Mouse (Mus musculus) cerebellum, adult 11 months (tissue): Measurements from ENCODE around the gene Otp.

ENCODE experiments used
- DNase-seq: peaks from one replicate; pipeline ENCODE4 v3.0.0; 2022

Gene Otp

DNA sequence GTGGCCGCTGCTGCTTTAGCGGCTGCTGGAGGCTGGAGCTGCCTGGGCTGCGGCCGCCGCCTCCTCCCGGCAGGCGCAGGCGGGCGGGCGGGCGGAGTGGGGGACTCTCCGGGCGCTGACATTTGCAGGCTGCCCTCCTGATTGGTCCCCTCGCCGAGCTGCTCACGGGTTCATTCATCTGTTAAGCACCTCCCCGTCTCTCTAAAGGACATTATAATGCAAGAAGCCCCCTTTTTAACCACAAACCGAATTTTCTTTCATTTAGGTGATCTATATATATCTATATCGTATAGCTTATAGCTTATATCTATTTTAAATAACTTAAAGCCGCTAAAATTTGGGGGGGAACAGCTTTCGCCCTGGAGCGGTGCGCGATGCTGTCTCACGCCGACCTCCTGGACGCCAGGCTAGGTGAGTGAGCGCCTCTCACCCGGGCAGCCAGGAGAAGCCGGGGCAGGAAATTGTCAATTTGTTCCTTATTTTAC is at the start of gene Otp:
Gene Otp, plus strand, starts transcription at position 207 of the 485 bp plus-strand sequence.
- DNase-seq, result no peak

DNA sequence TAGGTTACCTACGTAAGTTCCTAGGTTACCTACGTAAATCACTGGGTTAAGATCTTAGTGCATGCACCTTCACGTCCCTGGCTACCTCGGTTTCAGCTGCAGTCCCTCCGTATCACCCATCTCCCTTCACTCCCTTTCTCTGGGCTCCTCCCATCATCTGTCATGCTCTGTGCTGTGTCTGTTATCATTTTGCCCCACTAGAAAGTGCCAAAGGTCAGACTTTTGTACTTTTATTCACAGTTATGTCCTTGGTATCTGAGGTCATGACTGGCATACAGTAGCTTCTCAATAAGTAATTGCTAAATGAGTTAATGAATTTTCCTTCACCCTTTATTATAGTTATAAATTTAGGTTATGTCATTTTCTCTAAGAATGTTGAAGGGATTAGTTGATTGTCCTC is 49.0 kb upstream of the Otp start:
- DNase-seq, result no peak

DNA sequence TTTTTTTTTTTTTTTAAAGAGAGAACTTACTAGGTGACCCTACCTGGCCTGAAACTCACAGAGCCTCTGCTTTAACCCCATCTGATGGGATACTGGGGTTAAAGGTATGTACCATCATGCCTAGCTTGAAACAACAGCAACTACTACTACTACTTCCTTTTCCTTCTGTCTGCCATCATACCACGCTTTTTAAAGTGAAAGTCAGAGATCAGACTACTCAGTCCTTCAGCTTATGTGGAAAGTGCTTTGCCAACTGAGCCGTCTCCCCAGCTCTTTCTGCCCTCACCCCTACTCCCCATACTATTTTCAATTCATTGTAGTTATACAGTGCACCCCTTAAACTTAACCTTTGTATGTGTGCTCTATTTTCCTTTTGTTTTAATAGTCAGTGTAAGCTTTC is 48.4 kb upstream of the Otp start:
- no peak for DNase-seq

DNA sequence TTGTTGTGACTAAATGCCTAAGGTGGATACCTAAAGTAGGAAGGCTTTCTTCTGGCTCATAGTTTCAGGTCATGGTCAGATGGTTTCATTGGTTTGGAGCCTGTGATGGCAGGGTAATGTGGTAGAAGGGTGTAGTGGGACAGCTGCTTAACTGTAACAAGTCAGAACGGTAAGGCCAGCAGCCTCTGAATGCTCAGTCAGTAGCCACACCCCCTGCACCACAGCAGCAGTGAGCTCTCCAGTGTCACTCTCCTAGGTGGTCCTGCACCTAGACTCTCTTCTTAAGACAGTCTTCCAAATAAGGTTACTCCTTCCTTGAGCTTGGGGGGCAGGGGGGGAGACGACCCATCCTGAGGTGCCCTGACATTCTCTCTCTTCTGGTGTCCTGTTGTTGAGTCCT is 47.6 kb upstream of the Otp start:
- DNase-seq, result no peak

DNA sequence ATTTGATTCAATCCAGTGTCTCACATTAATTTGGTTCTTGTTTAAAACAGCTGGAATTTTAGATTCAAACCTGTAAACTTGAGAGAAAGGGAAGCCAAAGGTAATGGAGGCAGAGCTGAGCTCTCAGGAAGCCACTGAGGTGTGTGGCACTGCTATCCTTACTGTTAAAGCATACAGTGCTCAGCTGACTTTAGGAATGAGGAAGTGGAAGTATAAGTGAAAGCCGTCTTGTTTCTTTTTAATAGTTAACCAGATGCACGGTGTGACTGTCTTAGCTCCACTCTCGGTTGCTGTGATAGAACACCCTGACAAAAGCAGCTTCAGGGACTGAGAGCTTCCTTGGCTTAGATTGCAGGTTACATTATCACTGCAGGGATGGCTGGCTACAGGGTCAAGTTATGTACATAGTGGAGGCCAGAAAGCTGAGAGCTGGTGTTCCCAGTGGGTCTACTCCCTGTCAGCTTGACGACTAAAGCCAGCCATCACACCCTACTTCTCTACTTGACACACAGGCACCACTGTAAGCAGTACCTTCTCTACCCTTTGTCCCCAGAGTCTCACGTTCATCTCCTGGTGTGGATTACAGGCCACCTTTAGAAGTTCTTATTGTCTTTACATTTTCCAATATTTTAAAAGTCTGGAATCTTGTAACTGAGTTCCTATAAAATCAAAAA is 37.2 kb upstream of the Otp start:
- no peak for DNase-seq

DNA sequence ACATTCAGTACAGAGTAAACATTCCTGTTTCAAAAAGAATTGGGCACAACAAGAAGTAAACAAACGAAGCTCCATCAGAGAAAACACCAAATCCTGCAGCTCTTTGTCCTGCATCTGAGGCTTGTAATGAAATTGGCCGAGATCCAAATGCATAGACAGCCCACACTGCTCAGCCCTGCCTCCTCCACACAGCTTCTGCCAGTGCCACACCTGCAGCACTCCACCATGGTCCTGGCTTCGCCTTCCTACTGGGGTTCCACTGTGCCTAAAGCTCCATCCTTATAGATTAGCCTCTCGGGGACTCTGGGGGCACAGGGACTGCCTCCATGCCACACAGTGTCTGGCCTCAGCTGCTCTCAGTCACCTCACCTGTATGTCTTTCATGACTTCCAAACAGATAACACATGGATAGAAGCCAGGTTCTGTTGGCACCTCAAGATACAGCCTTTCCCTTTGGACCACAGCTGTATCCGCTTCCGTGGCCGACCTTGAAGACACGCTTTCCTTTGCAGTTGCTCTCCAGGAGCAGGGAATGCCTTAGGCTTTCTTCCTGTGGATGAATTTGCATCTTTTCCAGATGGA is 36.6 kb upstream of the Otp start:
- no peak for DNase-seq

- DNase-seq, result no peak
Observed at GRCm38 (mm10) chr13:94843236-94843635, 32.2 kb upstream of the Otp start.

DNA sequence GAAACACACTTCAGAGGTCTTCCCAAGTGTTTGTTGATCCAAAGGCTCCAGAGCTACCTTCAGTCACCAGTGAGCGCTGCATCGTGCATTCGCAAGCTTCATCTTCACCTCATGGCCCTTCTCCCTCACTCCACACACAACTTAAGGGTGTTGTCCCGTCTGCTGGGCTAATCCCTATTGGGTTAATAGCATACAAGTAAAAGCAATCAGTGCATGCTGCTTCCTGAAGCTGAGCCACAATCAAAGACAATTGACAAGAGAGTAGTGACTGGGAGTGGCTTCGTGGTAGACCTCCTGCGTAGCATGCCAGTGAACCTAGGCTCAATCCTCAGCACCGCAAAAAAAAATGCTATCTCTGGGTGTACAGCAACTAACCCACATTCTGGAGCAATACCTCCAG is 27.5 kb upstream of the Otp start:
- DNase-seq, result no peak

GRCm38 (mm10) chr13:94849351-94849750 is 26.1 kb upstream of the Otp start:
- DNase-seq, result no peak

- no peak for DNase-seq
Observed at GRCm38 (mm10) chr13:94858016-94858575, 17.3 kb upstream of the Otp start.

- no peak for DNase-seq
Observed at GRCm38 (mm10) chr13:94859256-94859655, 16.1 kb upstream of the Otp start.

GRCm38 (mm10) chr13:94862491-94863230 is 12.7 kb upstream of the Otp start:
- no peak for DNase-seq

GRCm38 (mm10) chr13:94866906-94867305 is 8.5 kb upstream of the Otp start:
- no peak for DNase-seq

GRCm38 (mm10) chr13:94867772-94868171 is 7.6 kb upstream of the Otp start:
- no peak for DNase-seq

GRCm38 (mm10) chr13:94868478-94868950 is 6.9 kb upstream of the Otp start:
- DNase-seq, result no peak

GRCm38 (mm10) chr13:94869541-94869940 is 5.9 kb upstream of the Otp start:
- DNase-seq, result no peak

- DNase-seq, result no peak
Observed at GRCm38 (mm10) chr13:94870071-94870460, 5.3 kb upstream of the Otp start.

- no peak for DNase-seq
Observed at GRCm38 (mm10) chr13:94870461-94871186, 4.8 kb upstream of the Otp start.

GRCm38 (mm10) chr13:94871806-94872320 is 3.5 kb upstream of the Otp start:
- no peak for DNase-seq

DNA sequence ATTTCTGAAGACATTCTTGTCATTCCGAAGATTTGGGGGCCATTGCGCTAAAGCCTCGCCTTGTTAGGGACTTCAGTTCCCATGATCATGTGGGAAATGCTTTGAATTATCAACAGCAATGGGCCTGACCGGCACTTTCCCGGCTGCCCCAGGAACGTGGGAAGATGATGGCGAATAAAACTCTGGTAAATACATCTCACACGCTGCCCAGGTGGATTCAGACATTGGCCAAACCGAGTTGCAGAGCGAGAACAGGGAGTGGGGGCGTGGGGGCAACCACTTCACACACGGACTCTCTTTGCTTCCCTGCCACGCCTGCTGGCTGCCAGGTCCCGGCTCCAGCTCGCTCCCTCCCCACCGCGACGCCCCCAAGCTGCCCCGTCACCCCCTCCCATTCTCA is 3.0 kb upstream of the Otp start:
- no peak for DNase-seq

DNA sequence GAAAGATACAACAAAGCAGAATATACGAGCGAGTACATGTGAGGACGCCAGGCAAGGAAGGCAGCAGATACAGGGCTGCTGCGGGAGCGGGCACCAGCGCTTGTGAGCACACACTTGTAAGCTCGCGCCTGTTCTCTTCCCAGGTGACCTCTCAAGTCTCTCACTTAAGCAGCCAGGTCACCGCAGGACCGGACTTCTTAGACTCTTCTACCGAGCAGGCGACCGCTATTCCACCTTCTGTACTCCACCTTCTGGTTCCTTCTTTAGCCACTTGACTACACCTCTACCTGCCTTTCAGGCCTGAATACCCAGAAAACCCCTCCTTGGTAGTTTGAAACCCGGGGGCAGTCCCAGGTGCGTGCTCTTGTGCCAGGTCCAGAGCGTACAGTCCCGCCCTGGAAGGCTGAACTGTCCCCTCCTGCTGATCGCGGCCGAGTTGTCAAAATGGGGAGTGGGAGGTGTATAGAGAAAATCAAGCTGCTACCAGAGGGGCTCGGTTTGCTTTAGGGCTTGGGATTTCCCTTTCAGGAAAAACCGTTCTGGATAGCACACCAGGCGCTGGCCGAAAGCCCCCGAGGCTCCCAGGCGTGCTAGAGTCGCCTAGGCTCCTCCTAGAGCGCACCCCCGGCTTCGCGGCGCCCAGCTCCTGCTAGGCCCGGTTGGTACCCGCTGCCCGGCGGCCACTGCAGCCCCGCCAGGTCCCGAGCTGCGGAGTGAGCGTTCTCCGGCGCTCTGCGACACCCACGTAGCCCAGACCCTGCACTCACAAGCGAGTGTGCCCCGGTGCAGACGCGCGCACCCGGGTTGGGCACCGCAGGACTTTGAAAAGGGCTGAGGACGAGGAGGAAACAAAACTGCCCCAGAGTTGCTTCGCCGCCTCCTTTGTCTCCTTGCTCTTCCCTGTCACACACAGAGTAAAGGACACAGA is 2.0 kb upstream of the Otp start:
- DNase-seq, result no peak

DNA sequence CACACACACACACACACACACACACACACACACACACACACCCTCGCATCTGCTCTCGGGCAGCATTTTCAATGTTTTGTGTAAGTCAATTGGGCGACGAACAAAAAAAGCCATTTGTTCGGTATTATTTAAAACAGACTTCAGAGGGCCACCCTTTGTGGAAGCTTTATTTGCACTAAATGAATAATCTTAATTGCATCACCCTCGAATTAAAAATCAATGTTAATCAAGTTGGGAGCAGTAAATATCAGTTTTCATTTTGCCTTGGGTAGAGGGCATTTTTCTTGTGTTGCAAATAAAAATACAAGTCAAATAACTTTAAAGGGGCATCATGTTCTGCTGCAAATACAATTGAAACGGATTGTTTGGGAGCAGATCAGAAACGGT is 1.4 kb upstream of the Otp start:
- no peak for DNase-seq
